Mouse (Mus musculus) hindbrain, postnatal 0 days (tissue): ENCODE data around the gene Epha2. TPM values are rescaled to one million over a fixed set of nuclear protein-coding genes. Genes with fewer than 3 reads are reported as not detected.

Source experiments
- ATAC-seq: fragments of 200-750 bp; cut with Nextera tagmentation; 2 replicates; pipeline ENCODE4 v1.8.0; 2017; ENCODE audit warnings: mild to moderate bottlenecking, moderate TSS enrichment, moderate library complexity
- DNase-seq: peaks from one replicate; pipeline ENCODE4 v3.0.0-alpha.2; 2015; ENCODE audit warnings: low spot score
- H3K27ac ChIP-seq: fragments of 300-500 bp; sonication (generic); 2 replicates; pipeline ENCODE4 v1.5.1; 2014; ENCODE audit warnings: mild to moderate bottlenecking
- H3K27me3 ChIP-seq: fragments of 300-500 bp; sonication (generic); 2 replicates; pipeline ENCODE4 v1.6.1; 2014; ENCODE audit warnings: low read length, mixed read lengths; ENCODE audit not compliant: insufficient read depth
- H3K36me3 ChIP-seq: fragments of 300-500 bp; sonication (generic); 2 replicates; pipeline ENCODE4 v1.6.1; 2014; ENCODE audit warnings: low read length, mixed read lengths; ENCODE audit not compliant: insufficient read depth
- H3K4me1 ChIP-seq: fragments of 300-500 bp; sonication (generic); 2 replicates; pipeline ENCODE4 v1.6.1; 2014; ENCODE audit warnings: antibody characterized with exemption, low read length, mixed read lengths; ENCODE audit not compliant: insufficient read depth
- H3K4me2 ChIP-seq: fragments of 300-500 bp; sonication (generic); 2 replicates; pipeline ENCODE4 v1.6.1; 2014; ENCODE audit warnings: low read depth, mild to moderate bottlenecking, low read length, moderate library complexity, mixed read lengths
- H3K4me3 ChIP-seq: fragments of 300-500 bp; sonication (generic); 2 replicates; pipeline ENCODE4 v1.5.1; 2014; ENCODE audit warnings: low read length
- H3K9ac ChIP-seq: fragments of 300-500 bp; sonication (generic); replicated peaks from 2 replicates; pipeline ENCODE4 v1.6.1; 2014; ENCODE audit warnings: mild to moderate bottlenecking, low read length, moderate library complexity, mixed read lengths
- H3K9me3 ChIP-seq: fragments of 300-500 bp; sonication (generic); 2 replicates; pipeline ENCODE4 v1.6.1; 2016; ENCODE audit warnings: low read length, mixed read lengths
- CTCF ChIP-seq: IDR thresholded peaks from 2 replicates; pipeline ENCODE4 v1.5.1; 2016; ENCODE audit warnings: antibody characterized with exemption, control low read depth, low read depth
- WGBS: fragments of 180-500 bp; shearing (Covaris S2); extraction: QIAGEN DNeasy Blood & Tissue Kit; methylation state at CpG from one replicate; pipeline ENCODE4 v1.1.7; 2014; 5-methylcytosine and 5-hydroxymethylcytosine counted together
- polyA plus RNA-seq: library from polyadenylated mRNA; unstranded; fragments of >200 nt; fragmentation: Nextera tagmentation; extraction: Ambion mirVana; gene quantifications from 2 replicates; pipeline ENCODE4 v1.2.1, GENCODE M21; 2015
- total RNA-seq: library from RNA; depleted of rRNA; stranded (reverse); fragments of >200 nt; gene quantifications from 2 replicates; pipeline ENCODE4 v1.2.3, GENCODE M21; 2014

Gene Epha2
- total and polyA plus RNA-seq, 2 experiments from 2014 or later = 0.46 to 1.6 TPM

- TF ChIP-seq CTCF = no peak
- ATAC-seq = no peak
- H3K9me3 ChIP-seq = no peaks in the 10 kb centered on the region
- 0 out of 2 replicates have a peak, but pooled peaks cover 7% of the 10 kb centered on the region for H3K4me1 ChIP-seq
- no peak overlapping the region for H3K4me3 ChIP-seq
- H3K36me3 ChIP-seq = no peaks in the 10 kb centered on the region
- WGBS = 24% methylated on average over 8 of the region's 8 CpGs
- H3K27ac ChIP-seq = no peak overlapping the region
- H3K4me2 ChIP-seq = no peak overlapping the region
- H3K27me3 ChIP-seq = peaks cover 17% of the 10 kb centered on the region
- no peak overlapping the region for H3K9ac ChIP-seq
- no peak for DNase-seq
Measured at GRCm38 (mm10) chr4:141306057-141306456, 5.0 kb downstream of the Epha2 start.

GRCm38 (mm10) chr4:141308381-141308780 is 7.3 kb downstream of the Epha2 start:
- no peak for TF ChIP-seq CTCF
- 93% methylated on average over 22 of the region's 22 CpGs for WGBS

GRCm38 (mm10) chr4:141308857-141309772 is 8.1 kb downstream of the Epha2 start:
- TF ChIP-seq CTCF = no peak
- Histone ChIP-seq H3K9ac (no peak overlapping the region), H3K4me3 (no peak overlapping the region), H3K4me1 (no peaks in the 10 kb centered on the region; the same call in 1 of the 2 replicates), H3K27ac (no peak overlapping the region), H3K9me3 (no peaks in the 10 kb centered on the region), H3K27me3 (no peaks in the 10 kb centered on the region), H3K4me2 (no peak overlapping the region), H3K36me3 (no peaks in the 10 kb centered on the region)
- no peak for ATAC-seq
- no peak for DNase-seq
- WGBS = 93% methylated on average over 34 of the region's 34 CpGs

More at GRCm38 (mm10) chr4:141308381-141308780, 7.3 kb downstream of the Epha2 start:
- Histone ChIP-seq H3K27ac (no peak overlapping the region), H3K9ac (no peak overlapping the region), H3K27me3 (0 out of 2 replicates have a peak, but pooled peaks cover 5% of the 10 kb centered on the region), H3K36me3 (no peaks in the 10 kb centered on the region), H3K4me1 (no peaks in the 10 kb centered on the region; the same call in 1 of the 2 replicates), H3K4me2 (no peak overlapping the region), H3K4me3 (no peak overlapping the region), H3K9me3 (no peaks in the 10 kb centered on the region)
- ATAC-seq (no peak), DNase-seq (no peak)

GRCm38 (mm10) chr4:141309773-141310145 is 8.7 kb downstream of the Epha2 start:
- H3K4me2 ChIP-seq = no peak overlapping the region
- no peaks in the 10 kb centered on the region for H3K27me3 ChIP-seq
- ATAC-seq (no peak), DNase-seq (no peak)
- H3K4me3 ChIP-seq = no peak overlapping the region
- no peak overlapping the region for H3K27ac ChIP-seq
- no peaks in the 10 kb centered on the region for H3K9me3 ChIP-seq
- no peak for TF ChIP-seq CTCF
- no peak overlapping the region for H3K9ac ChIP-seq
- no peaks in the 10 kb centered on the region; the same call in 1 of the 2 replicates for H3K4me1 ChIP-seq
- WGBS = 39% methylated on average over 10 of the region's 10 CpGs
- no peaks in the 10 kb centered on the region for H3K36me3 ChIP-seq

- Histone ChIP-seq H3K27ac (no peak overlapping the region), H3K4me2 (no peak overlapping the region), H3K4me3 (no peak overlapping the region), H3K36me3 (no peaks in the 10 kb centered on the region), H3K9me3 (no peaks in the 10 kb centered on the region), H3K4me1 (no peaks in the 10 kb centered on the region; the same call in 1 of the 2 replicates), H3K27me3 (no peaks in the 10 kb centered on the region), H3K9ac (no peak overlapping the region)
- WGBS = 22% methylated on average over 8 of the region's 8 CpGs
- TF ChIP-seq CTCF = no peak
- ATAC-seq = no peak
- no peak for DNase-seq
Measured at GRCm38 (mm10) chr4:141310191-141310606, 9.2 kb downstream of the Epha2 start.

GRCm38 (mm10) chr4:141311078-141311477 is 10.0 kb downstream of the Epha2 start:
- no peak for TF ChIP-seq CTCF
- H3K4me3 ChIP-seq = no peak overlapping the region
- H3K9ac ChIP-seq = no peak overlapping the region
- H3K27ac ChIP-seq = no peak overlapping the region
- 72% methylated on average over 7 of the region's 7 CpGs for WGBS
- DNase-seq (no peak), ATAC-seq (no peak)
- H3K4me1 ChIP-seq = no peaks in the 10 kb centered on the region; the same call in 1 of the 2 replicates
- no peaks in the 10 kb centered on the region for H3K36me3 ChIP-seq
- no peaks in the 10 kb centered on the region for H3K9me3 ChIP-seq
- no peak overlapping the region for H3K4me2 ChIP-seq
- H3K27me3 ChIP-seq = no peaks in the 10 kb centered on the region

- 43% methylated on average over 6 of the region's 6 CpGs for WGBS
- Histone ChIP-seq H3K9ac (no peak overlapping the region), H3K4me3 (no peak overlapping the region), H3K9me3 (no peaks in the 10 kb centered on the region), H3K36me3 (no peaks in the 10 kb centered on the region), H3K27me3 (no peaks in the 10 kb centered on the region), H3K4me2 (no peak overlapping the region), H3K27ac (no peak overlapping the region), H3K4me1 (no peaks in the 10 kb centered on the region; the same call in 1 of the 2 replicates)
- no peak for TF ChIP-seq CTCF
- 0 out of 2 replicates have a peak, but pooled peaks have one; percentile 5 for ATAC-seq
- no peak for DNase-seq
Measured at GRCm38 (mm10) chr4:141311506-141311905, 10.5 kb downstream of the Epha2 start.
